Mouse (Mus musculus): Measurements from ENCODE around the gene Psors1c2. TPM values are rescaled to one million over a fixed set of nuclear protein-coding genes. Genes with fewer than 3 reads are reported as not detected.

Psors1c2 gene
- polyA plus RNA-seq, 3 experiments from 2014 or later = 0.73 TPM; not detected in 2

DNA sequence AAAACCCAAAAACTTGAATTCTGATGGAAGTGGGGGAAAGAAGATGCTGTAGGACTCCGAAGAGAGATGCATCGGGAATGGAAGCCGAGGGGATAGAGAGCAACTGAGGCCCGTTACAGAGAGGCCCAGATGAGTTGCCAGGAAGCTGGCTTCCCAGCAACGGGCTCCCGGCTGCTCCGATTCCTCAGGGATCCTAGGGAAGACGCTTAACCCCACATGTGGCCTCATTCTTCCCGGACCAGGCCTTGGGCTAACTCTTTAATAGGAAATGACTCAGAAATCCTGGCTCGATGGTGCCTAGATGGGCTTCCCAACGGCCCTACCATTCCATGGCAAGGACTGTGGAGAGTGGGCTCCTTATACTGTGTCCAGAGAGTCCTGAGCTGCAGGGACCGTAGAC lies 15.5 kb upstream of the Psors1c2 start:
- ATAC-seq = no peak

DNA sequence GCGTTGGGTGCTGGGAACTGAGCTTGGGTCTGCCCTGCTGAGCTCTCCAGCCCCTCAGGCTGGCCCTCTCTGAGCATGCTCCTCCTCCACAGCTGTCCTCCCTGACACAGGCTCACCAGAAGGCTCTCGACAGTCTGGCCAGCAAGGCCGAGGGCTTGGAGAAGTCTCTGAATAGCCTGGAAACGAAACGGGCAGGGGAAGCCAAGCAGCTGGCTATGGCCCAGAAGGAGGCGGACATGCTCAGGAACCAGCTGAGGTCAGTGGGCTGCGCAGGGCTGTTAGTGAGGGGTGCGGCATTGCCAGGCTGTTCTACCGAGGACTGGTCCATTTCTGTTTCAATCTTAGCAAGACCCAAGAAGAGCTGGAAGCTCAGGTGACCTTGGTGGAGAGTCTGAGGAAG lies 8.6 kb upstream of the Psors1c2 start:
- no peak for ATAC-seq

DNA sequence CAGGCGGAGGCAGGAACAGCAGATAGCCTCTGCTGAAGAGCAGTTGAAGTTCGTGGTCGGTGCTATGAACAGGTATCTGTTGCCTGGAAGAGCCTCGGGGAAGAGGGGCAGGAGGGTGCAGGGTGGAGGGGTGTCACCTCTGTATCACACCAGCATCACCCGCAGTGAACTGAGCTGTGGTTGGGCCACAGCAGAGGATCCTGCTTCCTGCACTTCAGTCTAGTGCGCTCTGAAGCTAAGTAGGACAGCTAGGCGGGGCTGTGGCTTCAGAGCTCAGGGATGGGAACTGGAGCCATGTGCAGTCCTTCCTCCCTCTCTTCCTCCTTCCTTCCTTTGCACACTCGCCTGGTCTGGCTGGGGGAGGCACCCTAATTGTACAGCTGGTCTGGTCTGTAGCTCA lies 6.4 kb upstream of the Psors1c2 start:
- ATAC-seq = no peak

DNA sequence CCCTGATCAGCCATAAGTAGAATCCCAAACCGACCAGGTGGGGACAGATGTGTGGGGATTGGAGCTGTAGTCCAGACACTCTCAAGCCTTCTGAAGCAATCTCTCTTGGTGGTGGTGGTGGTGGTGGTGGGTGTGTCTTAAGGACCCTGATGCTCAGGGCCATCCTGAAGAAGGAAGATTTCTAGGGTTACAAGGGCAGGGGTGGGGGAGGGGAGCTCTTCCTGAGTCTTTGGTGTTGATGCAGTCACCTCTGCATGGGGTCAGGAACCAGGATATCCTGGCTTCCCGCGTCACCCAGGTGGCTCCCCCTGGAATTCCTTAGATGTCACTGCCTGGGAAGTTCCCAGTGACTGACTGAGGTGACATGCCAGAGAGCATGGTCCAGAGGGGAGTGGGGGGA lies 641 bp upstream of the Psors1c2 start:
- ATAC-seq = no peak

DNA sequence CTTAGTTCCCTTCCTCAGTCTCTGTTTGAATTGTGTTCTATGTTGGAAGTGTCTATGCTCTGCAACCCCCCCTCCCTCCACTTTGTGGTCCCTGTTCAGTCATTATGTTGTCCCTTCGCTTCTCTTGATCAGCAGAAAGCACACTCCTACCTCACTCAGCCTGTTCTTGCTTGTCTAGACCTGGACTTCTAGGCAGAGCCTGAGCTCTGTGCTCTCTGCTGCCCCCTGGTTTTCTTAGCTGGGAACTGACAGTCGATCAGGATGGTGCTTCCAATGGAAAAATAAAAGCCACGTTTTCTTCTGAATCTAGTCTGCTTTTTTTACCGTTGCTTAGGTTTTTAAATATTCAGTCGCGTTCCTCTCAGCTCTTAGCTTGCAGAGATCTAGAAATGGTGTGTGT lies 1.3 kb downstream of the Psors1c2 start:
- no peak for ATAC-seq

DNA sequence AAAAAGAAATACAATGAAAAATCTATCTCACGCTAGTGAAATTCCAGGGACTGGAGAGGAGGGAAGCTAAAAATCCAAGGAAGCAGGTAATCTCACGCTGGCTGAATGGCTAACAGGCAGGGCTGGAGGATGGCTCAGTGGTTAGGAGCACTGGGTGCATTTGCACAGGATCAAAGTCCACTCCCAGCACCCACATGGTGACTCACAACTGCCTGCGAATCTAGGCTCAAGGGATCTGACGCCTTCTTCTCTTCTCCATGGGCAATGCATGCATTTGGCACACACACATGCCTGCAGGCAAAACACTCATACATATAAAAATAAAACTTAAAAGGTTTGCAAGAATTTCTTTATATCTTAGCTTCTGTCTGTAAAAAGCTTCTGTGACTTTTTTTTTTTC lies 4.4 kb downstream of the Psors1c2 start:
- no peak for ATAC-seq

DNA sequence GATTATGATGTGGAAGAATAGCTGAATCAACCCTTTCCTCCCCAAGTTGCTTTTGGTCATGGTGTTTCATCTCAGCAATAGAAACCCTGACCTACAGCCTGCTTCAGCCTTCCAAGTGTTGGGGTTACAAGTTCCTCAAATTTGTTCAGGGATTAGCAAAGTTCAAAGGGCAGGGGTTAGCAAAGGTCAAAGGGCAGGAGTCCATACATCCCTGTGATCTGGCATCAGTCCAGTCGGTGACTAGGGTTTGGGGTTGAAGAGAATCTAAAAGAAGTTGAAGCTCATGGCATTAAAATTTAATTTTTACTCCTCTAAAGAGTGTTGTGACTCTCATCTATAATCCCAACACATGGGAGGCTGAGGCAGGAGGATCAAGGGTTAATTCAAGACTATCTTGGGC lies 5.5 kb downstream of the Psors1c2 start:
- no peak for ATAC-seq

DNA sequence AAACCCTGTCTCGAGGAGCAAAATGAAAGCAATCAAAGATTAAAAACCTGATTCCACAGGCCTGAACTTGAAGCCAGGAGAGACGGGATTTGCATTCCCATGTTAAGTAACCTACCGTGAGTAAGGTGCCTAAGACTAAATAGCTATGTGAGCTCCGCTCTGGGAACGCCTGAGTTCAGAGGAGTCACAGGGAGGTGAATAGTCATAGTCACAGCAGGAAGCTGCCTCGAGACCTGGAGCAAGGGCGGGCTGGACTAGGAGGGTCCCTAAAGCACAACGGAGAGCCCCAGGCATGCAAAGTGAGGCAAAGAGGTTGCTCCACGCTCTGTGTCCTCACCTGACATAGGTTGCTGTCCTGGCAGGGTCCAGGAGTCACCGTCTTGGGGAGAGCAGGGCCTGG lies 6.5 kb downstream of the Psors1c2 start:
- no peak for ATAC-seq

DNA sequence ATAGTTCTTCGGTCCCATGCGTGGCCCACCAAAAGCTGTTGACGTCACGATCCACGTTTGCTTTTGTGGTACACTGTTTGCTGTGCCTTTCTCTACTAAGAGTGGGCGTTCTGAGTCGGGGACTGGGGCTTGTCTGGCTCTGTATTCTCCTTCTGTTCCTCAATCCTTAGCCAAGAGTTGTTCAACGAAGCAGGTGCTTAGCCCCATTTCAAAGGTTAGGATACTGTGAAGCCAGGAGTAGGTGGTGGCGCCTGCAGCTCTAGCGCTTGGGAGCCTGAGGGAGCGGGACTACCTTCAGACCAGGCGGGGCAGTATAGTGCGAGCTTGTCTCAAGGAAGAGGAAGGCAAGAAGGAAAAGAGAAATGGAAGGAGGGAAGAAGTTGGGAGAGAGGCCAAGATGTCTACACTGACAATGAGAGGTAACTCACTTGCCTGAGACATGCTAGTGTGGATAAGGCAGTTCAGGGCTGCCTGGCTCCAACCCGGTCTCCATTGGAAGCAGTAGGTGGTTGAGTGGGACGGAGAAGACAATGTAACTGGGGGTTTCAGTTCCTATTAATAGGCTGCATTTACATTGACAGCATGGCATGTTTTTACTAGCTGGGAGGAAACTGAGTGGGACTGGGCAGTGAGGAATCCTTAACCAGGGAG lies 9.9 kb downstream of the Psors1c2 start:
- ATAC-seq = no peak

DNA sequence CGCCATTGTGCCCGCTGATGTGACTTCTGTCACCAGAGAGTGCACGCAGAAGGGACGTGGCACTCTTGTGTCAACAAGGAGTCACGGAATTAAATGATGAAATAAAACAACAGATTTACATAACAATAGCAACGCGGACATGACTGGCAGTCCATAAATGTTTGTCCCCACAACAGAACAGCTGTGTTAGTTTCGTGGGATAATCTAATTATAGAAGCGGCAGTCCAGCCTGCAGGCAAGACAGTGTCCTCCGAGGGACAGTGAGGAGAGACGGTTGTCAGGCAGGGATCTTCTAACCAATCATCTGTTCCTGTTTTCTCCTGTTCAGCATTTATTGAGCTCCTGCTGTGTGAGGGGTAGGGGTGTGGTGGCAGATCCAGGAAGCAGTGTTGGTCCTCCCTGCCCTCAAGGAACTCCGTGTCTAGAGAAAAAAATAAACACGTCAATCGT lies 10.4 kb downstream of the Psors1c2 start:
- ATAC-seq = no peak

DNA sequence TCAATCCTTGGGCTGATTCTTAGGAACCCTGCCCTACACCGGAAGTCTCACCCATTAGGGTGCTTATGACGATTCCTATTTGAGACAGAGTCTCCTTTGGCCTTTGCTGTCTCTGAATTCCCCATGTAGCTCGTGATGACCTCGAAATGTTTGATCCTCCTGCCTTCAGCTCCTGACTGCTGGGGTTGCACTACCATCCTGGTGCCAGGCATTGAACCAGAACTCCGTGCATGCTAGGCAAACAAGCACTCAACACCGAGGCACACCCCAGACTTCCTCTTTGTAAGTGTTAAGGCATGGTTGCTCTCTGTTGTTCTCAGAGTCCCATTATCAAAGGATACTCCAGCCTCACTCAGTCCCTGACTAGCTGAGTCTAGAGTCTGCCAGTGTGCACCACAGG lies 11.0 kb downstream of the Psors1c2 start:
- no peak for ATAC-seq

DNA sequence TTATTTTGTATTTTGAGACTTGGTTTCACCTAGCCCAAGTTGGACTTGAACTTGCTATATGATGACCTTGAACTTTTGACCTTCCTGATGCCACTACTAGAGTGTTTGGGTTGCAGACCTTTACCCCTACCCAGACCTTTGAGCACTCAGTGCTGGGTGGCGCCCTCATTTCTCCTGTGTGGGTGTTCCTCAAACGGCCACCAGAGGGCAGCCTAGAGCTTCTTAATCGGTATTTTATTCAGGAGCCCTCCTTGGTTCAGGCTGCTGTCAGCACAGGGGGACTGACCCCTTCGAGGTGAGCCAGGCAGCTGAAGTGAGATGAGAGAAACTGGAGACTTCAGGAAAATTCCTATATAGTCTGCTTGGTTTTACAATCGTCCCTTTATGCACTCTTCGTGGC lies 11.7 kb downstream of the Psors1c2 start:
- ATAC-seq = no peak

DNA sequence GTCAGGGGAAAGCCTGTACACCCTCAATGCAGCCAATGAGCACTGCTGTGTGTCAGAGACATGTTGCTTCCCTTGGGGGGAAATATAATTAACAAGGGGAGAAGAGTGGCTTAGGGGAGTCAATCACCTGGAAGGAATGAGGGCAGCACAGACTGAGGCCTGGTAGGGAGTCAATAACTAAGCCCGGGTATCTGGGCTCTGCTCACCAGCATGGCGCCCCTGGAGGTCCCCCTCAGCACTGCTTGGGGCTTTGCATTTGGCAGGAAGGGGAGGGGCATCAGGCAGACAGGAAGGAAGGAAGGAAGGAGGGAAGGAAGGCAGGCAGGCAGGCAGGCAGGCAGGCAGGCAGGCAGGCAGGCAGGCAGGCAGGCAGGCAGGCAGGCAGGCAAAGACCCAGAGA lies 14.5 kb downstream of the Psors1c2 start:
- ATAC-seq = no peak

DNA sequence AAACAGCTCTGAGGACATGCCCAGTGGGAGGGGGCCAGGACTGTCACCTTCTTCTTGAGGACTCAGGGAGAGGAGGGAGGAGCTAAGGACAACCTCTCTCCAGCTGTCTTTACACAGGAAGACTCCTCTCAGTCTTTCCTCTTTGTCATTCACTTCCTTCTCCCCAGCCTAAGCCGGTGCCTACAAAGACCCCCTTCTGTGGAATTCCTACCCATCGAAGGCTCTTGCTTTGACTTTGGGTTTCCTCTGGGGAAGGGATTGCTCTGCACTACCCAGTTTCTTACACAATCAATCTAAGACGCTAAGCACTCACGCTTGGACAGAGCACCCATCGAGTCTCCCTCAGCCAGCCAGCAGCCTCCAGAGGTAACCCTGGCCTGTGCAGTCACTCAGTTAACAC lies 15.6 kb downstream of the Psors1c2 start:
- no peak for ATAC-seq

DNA sequence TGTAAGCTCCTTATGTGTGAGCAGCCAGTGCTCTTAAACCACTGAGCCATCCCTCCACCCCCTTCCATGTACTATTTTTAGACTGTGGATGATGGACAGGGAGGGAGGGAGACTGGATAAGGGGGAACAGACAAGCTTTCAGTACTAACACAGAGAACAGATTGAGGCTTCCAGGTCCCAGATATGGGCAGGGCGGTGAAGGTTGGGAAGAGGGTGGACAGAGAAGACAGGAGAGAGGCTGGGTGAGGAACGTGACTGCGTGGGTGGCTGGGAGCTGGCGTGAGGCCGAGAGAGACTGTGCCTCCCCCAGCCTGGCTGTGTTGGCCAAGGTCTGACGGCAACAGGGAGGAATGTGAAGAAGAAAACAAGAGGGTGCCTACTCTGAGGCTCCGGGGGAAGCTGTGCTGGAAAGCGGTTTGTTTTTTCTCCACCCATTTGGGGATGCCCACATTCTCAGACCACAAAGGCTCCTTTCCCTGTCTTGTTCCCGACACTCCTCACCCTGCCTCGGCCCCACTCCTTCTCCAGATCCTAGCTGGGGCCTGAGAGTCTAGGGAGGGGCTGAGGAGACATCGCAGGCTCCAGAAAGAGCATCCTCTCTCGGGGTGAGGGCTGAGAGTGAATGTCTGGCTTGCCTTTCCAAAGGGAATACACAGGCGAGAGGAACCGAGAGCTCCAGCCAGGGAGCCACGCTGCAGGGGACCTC lies 16.6 kb downstream of the Psors1c2 start:
- no peak for ATAC-seq

DNA sequence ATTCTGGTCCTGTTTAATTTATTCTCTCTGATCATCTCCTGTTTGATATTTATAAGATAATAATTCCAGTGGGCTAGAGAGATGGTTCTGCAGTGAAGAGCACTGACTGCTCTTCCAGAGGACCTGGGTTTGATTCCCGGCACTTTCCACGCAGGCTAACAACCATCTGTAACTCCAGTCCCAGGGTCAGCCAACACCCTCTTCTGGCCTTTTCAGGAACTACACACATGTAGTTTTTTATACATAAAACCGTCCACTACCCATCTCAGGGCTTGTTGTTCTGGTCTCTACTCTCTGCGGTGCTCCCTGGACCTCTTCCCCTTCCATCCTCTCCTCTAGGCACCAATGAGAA lies 17.1 kb downstream of the Psors1c2 start:
- ATAC-seq = no peak

DNA sequence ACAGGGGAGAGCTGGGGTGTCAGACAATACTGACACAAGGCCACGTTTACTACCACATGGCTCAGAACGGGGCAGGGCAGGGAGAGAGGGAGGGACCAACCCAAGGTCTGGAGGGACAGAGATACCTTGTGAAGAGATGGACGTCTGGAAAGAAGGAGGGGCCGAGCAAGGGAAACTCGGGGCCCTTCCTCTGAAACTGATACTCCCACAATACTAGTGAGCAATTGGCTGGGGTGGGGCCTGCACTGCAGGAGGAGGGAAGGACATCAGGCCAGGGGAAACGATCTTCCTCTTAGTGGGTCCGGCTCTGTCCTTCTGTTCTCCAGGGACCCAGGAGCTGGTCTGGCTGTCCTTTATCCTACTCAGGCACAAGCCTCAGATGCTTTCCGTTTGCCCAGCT lies 17.9 kb downstream of the Psors1c2 start:
- no peak for ATAC-seq

DNA sequence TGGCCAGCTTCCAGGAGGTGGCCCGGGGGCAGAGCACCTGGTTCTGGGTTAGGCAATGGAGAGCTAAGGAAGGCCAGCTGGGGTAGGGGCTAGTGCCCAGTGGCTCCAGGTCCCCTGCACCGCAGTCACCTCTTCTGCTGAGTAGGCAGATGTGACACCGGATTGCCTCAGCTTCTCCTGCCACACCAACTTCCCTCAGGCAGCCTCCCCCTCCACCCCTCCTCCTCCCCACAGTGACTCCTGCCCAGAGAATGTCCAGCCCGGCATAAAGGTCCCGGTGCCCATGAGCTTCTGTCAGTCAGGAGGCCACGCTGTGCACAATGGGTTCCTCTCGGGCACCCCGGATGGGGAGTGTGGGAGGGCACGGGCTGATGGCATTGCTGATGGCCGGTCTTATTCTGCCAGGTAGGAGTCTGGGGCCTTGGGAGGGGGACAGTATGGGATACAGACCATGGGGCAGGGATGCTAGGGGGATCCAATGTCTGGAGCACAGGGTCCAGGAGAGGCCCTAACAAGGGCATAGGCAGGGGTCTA lies 18.9 kb downstream of the Psors1c2 start, which contains the start of gene Cdsn:
Gene Cdsn, plus strand, starts transcription at position 248 of the 534 bp plus-strand sequence.
- ATAC-seq = no peak

DNA sequence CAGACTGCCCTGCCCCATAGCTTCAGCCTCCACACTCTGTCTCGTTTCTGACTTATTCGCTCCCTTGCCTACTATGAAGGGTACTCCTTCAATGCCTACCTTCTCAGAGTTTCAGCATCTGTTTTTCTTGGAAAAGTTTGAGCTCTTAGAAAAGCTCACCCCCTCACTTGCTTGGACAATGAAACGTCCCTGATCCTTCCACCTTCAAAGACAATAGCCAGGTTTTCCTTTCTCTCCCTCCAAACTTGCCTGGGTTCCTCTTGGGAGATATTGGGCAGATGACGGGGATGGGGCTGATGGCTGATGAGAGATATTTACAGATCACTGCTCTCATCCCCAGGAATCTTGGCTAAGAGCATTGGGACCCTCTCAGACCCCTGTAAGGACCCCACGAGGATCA lies 21.3 kb downstream of the Psors1c2 start:
- ATAC-seq = no peak

DNA sequence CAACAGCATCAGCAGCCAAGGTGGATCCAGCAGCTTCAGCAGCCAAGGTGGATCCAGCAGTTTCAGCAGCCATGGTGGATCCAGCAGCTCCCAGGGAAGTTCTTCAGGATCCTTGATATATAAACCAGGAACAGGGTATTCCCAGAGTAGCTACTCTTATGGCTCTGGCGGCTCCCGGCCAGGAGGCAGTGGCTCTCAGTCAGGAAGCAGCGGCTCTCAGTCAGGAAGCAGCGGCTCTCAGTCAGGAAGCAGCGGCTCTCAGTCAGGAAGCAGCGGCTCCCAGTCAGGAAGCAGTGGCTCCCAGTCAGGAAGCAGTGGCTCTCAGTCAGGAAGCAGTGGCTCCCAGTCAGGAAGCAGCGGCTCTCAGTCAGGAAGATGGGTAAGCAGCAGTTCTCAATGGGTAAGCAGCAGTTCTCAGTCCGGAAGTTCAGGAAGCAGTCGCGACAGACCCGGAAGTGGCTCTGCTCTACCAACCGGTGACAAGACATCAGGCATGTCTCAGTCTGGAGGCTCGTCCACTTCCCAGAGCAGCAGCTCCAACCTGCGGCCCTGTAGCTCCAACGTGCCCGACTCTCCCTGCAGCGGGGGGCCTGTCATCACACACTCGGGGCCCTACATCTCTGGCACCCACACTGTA lies 21.9 kb downstream of the Psors1c2 start:
- no peak for ATAC-seq

DNA sequence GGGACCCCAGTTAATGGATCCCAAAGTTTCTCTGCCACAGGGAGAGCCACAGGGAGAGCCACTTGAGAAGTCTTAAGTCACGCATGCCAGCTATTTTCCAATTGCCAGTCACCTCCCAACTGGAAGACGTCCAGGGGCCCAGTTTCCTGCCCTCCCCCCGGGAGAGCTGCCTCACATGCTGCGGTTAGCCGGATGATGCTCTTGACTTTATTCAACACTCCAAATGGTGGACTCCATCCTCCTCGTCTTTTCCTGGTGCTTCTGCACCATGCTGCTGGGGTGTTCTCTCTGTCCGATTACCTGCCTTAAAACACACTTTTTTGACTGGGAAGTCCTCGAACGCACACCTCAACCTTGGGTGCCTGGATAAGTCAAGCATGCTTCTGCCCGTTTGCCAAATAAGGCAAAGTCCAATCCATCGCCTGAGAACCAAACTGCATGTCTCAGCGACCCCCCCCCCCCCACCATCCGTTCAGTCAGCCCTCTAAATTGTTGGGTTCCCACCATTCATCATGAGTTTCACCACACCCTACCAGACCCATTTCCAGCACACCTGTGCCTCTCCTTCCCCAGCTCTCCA lies 23.3 kb downstream of the Psors1c2 start:
- ATAC-seq = no peak

DNA sequence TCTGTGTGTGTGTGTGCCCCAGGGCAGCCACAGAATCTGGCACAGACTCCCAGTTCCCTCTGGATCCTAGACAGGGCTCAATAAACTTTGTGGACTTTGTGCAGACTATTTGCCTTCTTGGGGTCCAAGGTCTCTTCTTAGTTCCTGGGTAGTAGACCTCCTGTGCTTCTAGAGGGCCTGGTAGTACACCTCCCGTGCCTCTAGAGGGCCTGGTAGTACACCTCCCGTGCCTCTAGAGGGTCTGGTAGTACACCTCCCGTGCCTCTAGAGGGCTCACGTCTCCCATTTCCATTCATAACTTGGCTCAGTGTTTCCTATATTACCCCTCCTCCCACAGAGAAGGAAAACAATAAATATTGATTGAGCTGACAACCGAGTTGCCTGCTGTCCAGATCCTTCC lies 23.8 kb downstream of the Psors1c2 start:
- ATAC-seq = no peak

DNA sequence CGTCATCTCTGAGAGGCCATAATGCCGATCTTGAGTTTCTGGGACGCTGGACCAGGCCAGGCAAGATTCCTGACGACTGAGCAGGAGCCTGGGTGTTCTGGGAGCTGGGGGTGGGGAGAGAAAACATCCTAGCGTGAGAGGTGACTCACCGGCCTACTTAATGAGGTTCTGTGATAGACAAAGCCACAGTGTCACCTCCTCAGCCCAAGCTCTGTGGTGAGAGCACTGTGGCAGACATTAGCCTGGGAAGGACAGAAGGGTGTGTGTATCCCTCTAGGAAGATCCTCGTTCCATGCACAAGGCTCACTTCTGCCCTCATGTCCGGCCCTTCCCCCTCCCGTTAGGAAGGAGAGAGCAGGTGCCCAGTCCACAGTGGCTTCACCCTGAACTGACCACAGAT lies 24.4 kb downstream of the Psors1c2 start:
- no peak for ATAC-seq

DNA sequence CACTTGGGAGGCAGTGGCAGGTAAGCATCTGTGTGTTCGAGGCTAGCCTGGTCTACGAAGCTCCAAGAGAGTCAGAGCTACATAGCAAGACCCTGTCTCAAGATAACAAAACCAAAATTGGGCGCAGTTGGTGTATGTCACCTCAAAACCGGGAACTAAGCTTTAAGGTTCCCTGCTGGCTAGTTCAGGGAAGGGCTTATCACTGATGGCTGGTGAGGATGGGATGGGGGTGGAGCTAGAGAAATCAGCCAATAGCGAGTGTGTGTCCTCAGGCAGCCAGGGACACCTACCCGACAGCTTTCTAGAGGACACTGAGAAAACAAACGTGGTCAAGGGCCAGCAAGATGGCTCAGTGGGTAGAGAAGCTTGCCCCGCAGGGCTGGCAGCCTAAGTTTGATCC lies 25.2 kb downstream of the Psors1c2 start:
- ATAC-seq = no peak
